Mouse (Mus musculus): ENCODE measurements at regions not wholly inside any gene's neighbourhood (a gene's known extent, or its start where the extent isn't known, plus 50 kb on each side); places are given as distances from the start of the nearest gene placed in this dataset.

GRCm38 (mm10) chr8:7489948-7490347, 1171.1 kb downstream of the Efnb2 start:
- Histone ChIP-seq H3K4me1 (no peaks in the 10 kb centered on the region), H3K9ac (no peak overlapping the region), H3K9me3 (no peaks in the 10 kb centered on the region), H3K4me2 (replicated peaks) (no peak overlapping the region), H3K36me3 (no peaks in the 10 kb centered on the region), H3K4me3 (no peak overlapping the region), H3K27ac (no peak overlapping the region), H3K27me3 (replicated peaks) (no peaks in the 10 kb centered on the region)
- WGBS, result 62% methylated on average over 1 of the region's 1 CpGs
- ATAC-seq (ENCODE audit: low FRiP score, low read depth), result no peak

- ATAC-seq (ENCODE audit: low FRiP score, low read depth), result peak; percentile 53; the same call in 1 of the 2 replicates
- Histone ChIP-seq H3K36me3 (no peaks in the 10 kb centered on the region), H3K4me3 (no peak overlapping the region), H3K27me3 (replicated peaks) (no peaks in the 10 kb centered on the region), H3K27ac (no peak overlapping the region), H3K9ac (no peak overlapping the region), H3K4me2 (replicated peaks) (no peak overlapping the region), H3K4me1 (0 out of 2 replicates have a peak, but pooled peaks cover 6% of the 10 kb centered on the region), H3K9me3 (no peaks in the 10 kb centered on the region)
- 24% methylated on average over 7 of the region's 7 CpGs for WGBS
Measured at GRCm38 (mm10) chr8:7472153-7472796, 1188.8 kb downstream of the Efnb2 start.

GRCm38 (mm10) chr8:7469261-7469660, 1191.8 kb downstream of the Efnb2 start:
- H3K4me2 ChIP-seq (replicated peaks), result no peak overlapping the region
- WGBS, result 93% methylated on average over 4 of the region's 4 CpGs
- ATAC-seq (ENCODE audit: low FRiP score, low read depth), result no peak

GRCm38 (mm10) chr8:7462798-7463197, 1198.2 kb downstream of the Efnb2 start:
- no peak overlapping the region for H3K9ac ChIP-seq

More at GRCm38 (mm10) chr8:7469261-7469660, 1191.8 kb downstream of the Efnb2 start:
- Histone ChIP-seq H3K27ac (no peak overlapping the region), H3K27me3 (replicated peaks) (no peaks in the 10 kb centered on the region), H3K4me3 (no peak overlapping the region), H3K9ac (no peak overlapping the region), H3K9me3 (no peaks in the 10 kb centered on the region), H3K36me3 (no peaks in the 10 kb centered on the region), H3K4me1 (0 out of 2 replicates have a peak, but pooled peaks cover 6% of the 10 kb centered on the region)

GRCm38 (mm10) chr8:7449361-7449760, 1211.7 kb downstream of the Efnb2 start:
- Histone ChIP-seq H3K27ac (no peak overlapping the region), H3K27me3 (replicated peaks) (no peaks in the 10 kb centered on the region), H3K36me3 (no peaks in the 10 kb centered on the region), H3K4me1 (no peaks in the 10 kb centered on the region), H3K4me3 (no peak overlapping the region), H3K4me2 (replicated peaks) (no peak overlapping the region), H3K9me3 (no peaks in the 10 kb centered on the region), H3K9ac (no peak overlapping the region)
- no peak for ATAC-seq (ENCODE audit: low FRiP score, low read depth)

More at GRCm38 (mm10) chr8:7462798-7463197, 1198.2 kb downstream of the Efnb2 start:
- H3K27me3 ChIP-seq (replicated peaks), result no peaks in the 10 kb centered on the region
- ATAC-seq (ENCODE audit: low FRiP score, low read depth), result no peak
- H3K27ac ChIP-seq, result no peak overlapping the region
- no peaks in the 10 kb centered on the region for H3K9me3 ChIP-seq
- 81% methylated on average over 1 of the region's 1 CpGs for WGBS
- H3K4me1 ChIP-seq, result no peaks in the 10 kb centered on the region
- no peak overlapping the region for H3K4me2 ChIP-seq (replicated peaks)
- no peaks in the 10 kb centered on the region for H3K36me3 ChIP-seq
- H3K4me3 ChIP-seq, result no peak overlapping the region

GRCm38 (mm10) chr8:7447026-7447425, 1214.0 kb downstream of the Efnb2 start:
- no peaks in the 10 kb centered on the region for H3K27me3 ChIP-seq (replicated peaks)
- WGBS, result 69% methylated on average over 1 of the region's 1 CpGs
- no peaks in the 10 kb centered on the region for H3K4me1 ChIP-seq
- no peak overlapping the region for H3K4me2 ChIP-seq (replicated peaks)
- H3K4me3 ChIP-seq, result no peak overlapping the region
- H3K36me3 ChIP-seq, result no peaks in the 10 kb centered on the region
- ATAC-seq (ENCODE audit: low FRiP score, low read depth), result no peak
- no peak overlapping the region for H3K27ac ChIP-seq
- no peak overlapping the region for H3K9ac ChIP-seq
- H3K9me3 ChIP-seq, result no peaks in the 10 kb centered on the region

- Histone ChIP-seq H3K9me3 (no peaks in the 10 kb centered on the region), H3K9ac (no peak overlapping the region), H3K36me3 (no peaks in the 10 kb centered on the region), H3K27me3 (replicated peaks) (no peaks in the 10 kb centered on the region), H3K4me2 (replicated peaks) (no peak overlapping the region), H3K4me1 (no peaks in the 10 kb centered on the region), H3K4me3 (no peak overlapping the region), H3K27ac (no peak overlapping the region)
- 0 out of 2 replicates have a peak, but pooled peaks have one; percentile 38 for ATAC-seq (ENCODE audit: low FRiP score, low read depth)
Measured at GRCm38 (mm10) chr8:7440829-7441228, 1220.2 kb downstream of the Efnb2 start.

GRCm38 (mm10) chr8:7440278-7440684, 1220.8 kb downstream of the Efnb2 start:
- Histone ChIP-seq H3K27ac (no peak overlapping the region), H3K4me1 (no peaks in the 10 kb centered on the region), H3K9me3 (no peaks in the 10 kb centered on the region), H3K9ac (no peak overlapping the region), H3K27me3 (replicated peaks) (no peaks in the 10 kb centered on the region), H3K36me3 (no peaks in the 10 kb centered on the region), H3K4me2 (replicated peaks) (no peak overlapping the region; the same call in 1 of the 2 replicates), H3K4me3 (no peak overlapping the region)
- WGBS, result 4% methylated on average over 4 of the region's 4 CpGs
- peak; percentile 96 for ATAC-seq (ENCODE audit: low FRiP score, low read depth)

- 20% methylated on average over 3 of the region's 3 CpGs for WGBS
- H3K4me3 ChIP-seq, result no peak overlapping the region
- ATAC-seq (ENCODE audit: low FRiP score, low read depth), result peak; percentile 27; the same call in 1 of the 2 replicates
- H3K9ac ChIP-seq, result no peak overlapping the region
- no peak overlapping the region for H3K4me2 ChIP-seq (replicated peaks)
- H3K27me3 ChIP-seq (replicated peaks), result no peaks in the 10 kb centered on the region
- H3K4me1 ChIP-seq, result no peaks in the 10 kb centered on the region
- H3K36me3 ChIP-seq, result no peaks in the 10 kb centered on the region
- H3K9me3 ChIP-seq, result no peaks in the 10 kb centered on the region
- H3K27ac ChIP-seq, result no peak overlapping the region
Measured at GRCm38 (mm10) chr8:7439869-7440268, 1221.2 kb downstream of the Efnb2 start.

- Histone ChIP-seq H3K4me3 (no peak overlapping the region), H3K4me2 (replicated peaks) (no peak overlapping the region), H3K9ac (no peak overlapping the region), H3K36me3 (no peaks in the 10 kb centered on the region), H3K9me3 (no peaks in the 10 kb centered on the region), H3K27me3 (replicated peaks) (no peaks in the 10 kb centered on the region), H3K27ac (no peak overlapping the region), H3K4me1 (no peaks in the 10 kb centered on the region)
- no peak for ATAC-seq (ENCODE audit: low FRiP score, low read depth)
Measured at GRCm38 (mm10) chr8:7430482-7430881, 1230.6 kb downstream of the Efnb2 start.

GRCm38 (mm10) chr8:7398175-7398574, 1262.9 kb downstream of the Efnb2 start:
- H3K4me1 ChIP-seq, result no peaks in the 10 kb centered on the region
- no peak overlapping the region for H3K4me2 ChIP-seq (replicated peaks)
- H3K9me3 ChIP-seq, result no peaks in the 10 kb centered on the region
- WGBS, result 89% methylated on average over 2 of the region's 2 CpGs
- H3K9ac ChIP-seq, result no peak overlapping the region
- H3K27me3 ChIP-seq (replicated peaks), result no peaks in the 10 kb centered on the region
- ATAC-seq (ENCODE audit: low FRiP score, low read depth), result no peak
- H3K36me3 ChIP-seq, result no peaks in the 10 kb centered on the region
- H3K27ac ChIP-seq, result no peak overlapping the region
- no peak overlapping the region for H3K4me3 ChIP-seq

- no peak for ATAC-seq (ENCODE audit: low FRiP score, low read depth)
- no peaks in the 10 kb centered on the region for H3K36me3 ChIP-seq
- H3K4me2 ChIP-seq (replicated peaks), result no peak overlapping the region
- H3K4me3 ChIP-seq, result no peak overlapping the region
- H3K9me3 ChIP-seq, result no peaks in the 10 kb centered on the region
- no peak overlapping the region for H3K9ac ChIP-seq
- no peak overlapping the region for H3K27ac ChIP-seq
- 83% methylated on average over 5 of the region's 5 CpGs for WGBS
- no peaks in the 10 kb centered on the region for H3K27me3 ChIP-seq (replicated peaks)
- H3K4me1 ChIP-seq, result no peaks in the 10 kb centered on the region
Measured at GRCm38 (mm10) chr8:7397355-7397862, 1263.6 kb downstream of the Efnb2 start.

All from neural tube, embryonic 12.5 days (tissue).